Mouse (Mus musculus): ENCODE data around the gene Nlrp9a. TPM values are rescaled to one million over a fixed set of nuclear protein-coding genes. Genes with fewer than 3 reads are reported as not detected.
"Not testable (repeated sequence)": the region's sequence is repeated elsewhere in the genome, so short reads cannot be mapped to it uniquely, and the experiment has no call there.

Gene Nlrp9a
- not detected in 2 replicates for polyA plus RNA-seq (2011; ENCODE audit: insufficient read depth, insufficient read length, low read depth, missing spikeins)

- H3K27ac ChIP-seq (ENCODE audit: insufficient read depth, low read length); H3K36me3 ChIP-seq (ENCODE audit: control insufficient read depth, insufficient read depth, low read length, poor library complexity, severe bottlenecking); H3K27me3 ChIP-seq (ENCODE audit: control insufficient read depth, insufficient read depth, low read length, poor library complexity, severe bottlenecking); H3K4me1 ChIP-seq (ENCODE audit: control insufficient read depth, insufficient read depth, low read length); H3K9me3 ChIP-seq (replicated peaks; ENCODE audit: control insufficient read depth, insufficient read depth, low read length, poor library complexity, severe bottlenecking); H3K9ac ChIP-seq (ENCODE audit: low read depth, poor library complexity, severe bottlenecking); H3K4me3 ChIP-seq (ENCODE audit: low read depth, low read length): not testable (repeated sequence)
These were observed at the start of gene Nlrp9a for GRCm38 (mm10) chr7:26534723-26535122. Nlrp9a (plus strand) TSS chr7:26535023.

- not testable (repeated sequence) for H3K27me3 ChIP-seq (ENCODE audit: control insufficient read depth, insufficient read depth, low read length, poor library complexity, severe bottlenecking); H3K36me3 ChIP-seq (ENCODE audit: control insufficient read depth, insufficient read depth, low read length, poor library complexity, severe bottlenecking); H3K9me3 ChIP-seq (replicated peaks; ENCODE audit: control insufficient read depth, insufficient read depth, low read length, poor library complexity, severe bottlenecking); H3K4me3 ChIP-seq (ENCODE audit: low read depth, low read length); H3K27ac ChIP-seq (ENCODE audit: insufficient read depth, low read length); H3K9ac ChIP-seq (ENCODE audit: low read depth, poor library complexity, severe bottlenecking); H3K4me1 ChIP-seq (ENCODE audit: control insufficient read depth, insufficient read depth, low read length)
These were observed 45.3 kb upstream of the Nlrp9a start for GRCm38 (mm10) chr7:26489514-26489913.

GRCm38 (mm10) chr7:26589077-26589476 is 54.3 kb downstream of the Nlrp9a start:
- Histone ChIP-seq H3K9me3 (replicated peaks; ENCODE audit: control insufficient read depth, insufficient read depth, low read length, poor library complexity, severe bottlenecking) (no peaks in the 10 kb centered on the region), H3K4me1 (ENCODE audit: control insufficient read depth, insufficient read depth, low read length) (peaks cover 2% of the 10 kb centered on the region), H3K27ac (ENCODE audit: insufficient read depth, low read length) (no peak overlapping the region), H3K27me3 (ENCODE audit: control insufficient read depth, insufficient read depth, low read length, poor library complexity, severe bottlenecking) (no peaks in the 10 kb centered on the region), H3K36me3 (ENCODE audit: control insufficient read depth, insufficient read depth, low read length, poor library complexity, severe bottlenecking) (no peaks in the 10 kb centered on the region), H3K4me3 (ENCODE audit: low read depth, low read length) (no peak overlapping the region), H3K9ac (ENCODE audit: low read depth, poor library complexity, severe bottlenecking) (no peak overlapping the region)
- TF ChIP-seq EP300 (IDR thresholded peaks at IDR 0.05; ENCODE audit: insufficient read depth, low read depth, low read length), result no peak

- TF ChIP-seq CTCF (IDR thresholded peaks at IDR 0.05; ENCODE audit: low read depth, low read length), result no peak
- TF ChIP-seq EP300 (IDR thresholded peaks at IDR 0.05; ENCODE audit: insufficient read depth, low read depth, low read length), result no peak
- H3K4me1 ChIP-seq (ENCODE audit: control insufficient read depth, insufficient read depth, low read length), result peaks cover 2% of the 10 kb centered on the region
- no peak overlapping the region for H3K27ac ChIP-seq (ENCODE audit: insufficient read depth, low read length)
- no peaks in the 10 kb centered on the region for H3K27me3 ChIP-seq (ENCODE audit: control insufficient read depth, insufficient read depth, low read length, poor library complexity, severe bottlenecking)
- H3K9me3 ChIP-seq (replicated peaks; ENCODE audit: control insufficient read depth, insufficient read depth, low read length, poor library complexity, severe bottlenecking), result no peaks in the 10 kb centered on the region
- no peak overlapping the region for H3K4me3 ChIP-seq (ENCODE audit: low read depth, low read length)
- H3K36me3 ChIP-seq (ENCODE audit: control insufficient read depth, insufficient read depth, low read length, poor library complexity, severe bottlenecking), result no peaks in the 10 kb centered on the region
- H3K9ac ChIP-seq (ENCODE audit: low read depth, poor library complexity, severe bottlenecking), result no peak overlapping the region
These were observed 55.0 kb downstream of the Nlrp9a start for GRCm38 (mm10) chr7:26589774-26590173.

GRCm38 (mm10) chr7:26618364-26618763 is 83.5 kb downstream of the Nlrp9a start, which contains the start of gene Vmn1r185:
Vmn1r185 (minus strand) TSS chr7:26618464.
- H3K36me3 ChIP-seq (ENCODE audit: control insufficient read depth, insufficient read depth, low read length, poor library complexity, severe bottlenecking); H3K27me3 ChIP-seq (ENCODE audit: control insufficient read depth, insufficient read depth, low read length, poor library complexity, severe bottlenecking); H3K4me3 ChIP-seq (ENCODE audit: low read depth, low read length); H3K4me1 ChIP-seq (ENCODE audit: control insufficient read depth, insufficient read depth, low read length); H3K9ac ChIP-seq (ENCODE audit: low read depth, poor library complexity, severe bottlenecking); H3K27ac ChIP-seq (ENCODE audit: insufficient read depth, low read length); H3K9me3 ChIP-seq (replicated peaks; ENCODE audit: control insufficient read depth, insufficient read depth, low read length, poor library complexity, severe bottlenecking): not testable (repeated sequence)

Other genes with a start within 250 kb of the Nlrp9a start
- gene Cyp2a4, start 227.9 kb upstream of the Nlrp9a start, polyA plus RNA-seq (2011; ENCODE audit: insufficient read depth, insufficient read length, low read depth, missing spikeins), result not detected in 2 replicates
- gene Nlrp9c, start 131.3 kb upstream of the Nlrp9a start, polyA plus RNA-seq (2011; ENCODE audit: insufficient read depth, insufficient read length, low read depth, missing spikeins), result not detected in 2 replicates
- gene Nlrp4a, start 99.9 kb upstream of the Nlrp9a start, polyA plus RNA-seq (2011; ENCODE audit: insufficient read depth, insufficient read length, low read depth, missing spikeins), result 0.30 TPM in 1 of 2 replicates, not detected in the other
- gene Vmn1r185, start 83.4 kb downstream of the Nlrp9a start, polyA plus RNA-seq (2011; ENCODE audit: insufficient read depth, insufficient read length, low read depth, missing spikeins), result not detected in 2 replicates
- gene Cyp2b23, start 151.4 kb downstream of the Nlrp9a start, polyA plus RNA-seq (2011; ENCODE audit: insufficient read depth, insufficient read length, low read depth, missing spikeins), result 4.1 TPM in 2 replicates
- not detected in 2 replicates for gene Cyp2b19, start 222.1 kb downstream of the Nlrp9a start, polyA plus RNA-seq (2011; ENCODE audit: insufficient read depth, insufficient read length, low read depth, missing spikeins)